Mouse (Mus musculus): ENCODE data around the gene Pno1. TPM values are rescaled to one million over a fixed set of nuclear protein-coding genes. Genes with fewer than 3 reads are reported as not detected.
A peak's percentile ranks its signal among the peaks of the same experiment; 100 is the strongest.

Gene Pno1
- polyA plus RNA-seq, 1 experiment from 2014 or later = 50.3 TPM

DNA sequence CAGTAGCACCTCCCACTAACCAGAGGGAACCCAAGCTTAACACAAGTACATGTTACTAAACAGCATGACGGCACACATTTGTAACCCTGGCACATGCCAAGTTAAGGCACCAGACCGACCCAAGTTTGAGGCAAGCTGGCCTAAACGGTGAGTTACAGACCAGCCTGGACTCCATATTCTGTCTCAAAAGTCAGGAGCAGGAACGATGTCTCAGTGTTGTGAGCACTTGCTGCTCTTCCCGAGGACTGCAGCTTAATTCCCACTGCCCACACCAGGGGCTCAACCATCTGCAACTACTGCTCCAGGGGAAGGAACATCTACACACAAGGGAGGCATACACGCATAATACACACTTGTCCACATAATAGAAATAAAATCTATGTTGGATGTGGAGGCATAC lies 8.9 kb downstream of the Pno1 start:
- Histone ChIP-seq H3K9ac (no peak overlapping the region), H3K4me1 (replicated peaks) (no peaks in the 10 kb centered on the region), H3K4me3 (no peak overlapping the region), H3K27me3 (no peaks in the 10 kb centered on the region), H3K27ac (no peak overlapping the region), H3K9me3 (no peaks in the 10 kb centered on the region), H3K4me2 (no peak overlapping the region), H3K36me3 (peaks cover 62% of the 10 kb centered on the region)
- peak; percentile 59 for ATAC-seq (ENCODE audit: low FRiP score)
- WGBS = 91% methylated on average over 6 of the region's 6 CpGs

DNA sequence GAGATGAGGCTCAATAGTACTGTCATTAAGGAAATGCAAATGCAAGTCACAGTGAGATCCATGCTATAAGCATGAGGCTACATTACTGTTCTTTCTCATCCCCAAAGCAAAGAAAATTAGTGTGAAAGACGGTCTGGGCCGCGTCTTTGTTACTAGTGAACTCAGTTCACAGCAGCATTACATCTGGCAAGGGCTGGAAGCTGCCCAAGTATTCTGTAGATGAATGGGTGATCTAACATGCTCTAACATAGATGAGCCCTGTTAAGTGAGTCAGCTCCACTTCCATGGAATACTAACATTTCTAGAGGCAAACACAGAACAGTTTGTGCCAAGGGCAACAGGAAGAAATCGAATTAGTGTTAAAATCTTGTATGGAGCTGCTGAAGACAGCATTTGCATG lies 10.4 kb downstream of the Pno1 start:
- H3K9ac ChIP-seq = no peak overlapping the region
- peaks cover 67% of the 10 kb centered on the region for H3K36me3 ChIP-seq
- H3K4me1 ChIP-seq (replicated peaks) = no peaks in the 10 kb centered on the region
- H3K9me3 ChIP-seq = no peaks in the 10 kb centered on the region
- H3K4me3 ChIP-seq = no peak overlapping the region
- no peak for ATAC-seq (ENCODE audit: low FRiP score)
- no peaks in the 10 kb centered on the region for H3K27me3 ChIP-seq
- H3K27ac ChIP-seq = no peak overlapping the region
- H3K4me2 ChIP-seq = no peak overlapping the region
- WGBS = 93% methylated on average over 4 of the region's 4 CpGs

DNA sequence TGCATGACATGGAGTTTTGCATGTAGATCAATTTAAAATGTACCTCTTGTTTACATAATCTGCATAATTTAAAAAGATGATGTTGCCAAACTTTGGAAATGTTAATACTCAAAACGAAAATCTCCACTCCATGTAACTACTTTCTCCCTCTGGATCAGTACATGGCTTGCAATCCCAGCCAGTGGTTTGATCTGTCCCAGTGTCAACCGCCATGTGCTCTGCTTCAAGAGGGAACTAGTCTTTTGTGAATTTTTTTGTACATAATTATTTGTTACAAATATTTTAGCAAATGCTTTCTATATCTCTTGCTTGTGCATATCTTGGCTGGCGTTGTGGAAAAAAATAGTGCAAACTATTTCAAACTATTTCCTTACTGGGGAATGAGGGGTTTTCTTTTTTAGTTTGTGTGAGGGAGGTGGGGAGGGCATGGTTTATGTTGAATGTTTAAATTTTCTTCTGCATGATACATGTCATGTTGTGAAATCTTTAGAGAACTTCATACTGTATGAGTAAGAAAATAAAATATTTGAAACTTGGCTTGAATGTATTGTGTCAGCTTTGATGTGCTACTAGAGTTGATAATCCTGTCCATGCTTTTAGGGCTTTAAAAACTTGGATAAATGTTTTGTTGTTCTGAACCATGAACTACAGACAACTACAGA lies 11.4 kb downstream of the Pno1 start:
- peaks cover 68% of the 10 kb centered on the region for H3K36me3 ChIP-seq

DNA sequence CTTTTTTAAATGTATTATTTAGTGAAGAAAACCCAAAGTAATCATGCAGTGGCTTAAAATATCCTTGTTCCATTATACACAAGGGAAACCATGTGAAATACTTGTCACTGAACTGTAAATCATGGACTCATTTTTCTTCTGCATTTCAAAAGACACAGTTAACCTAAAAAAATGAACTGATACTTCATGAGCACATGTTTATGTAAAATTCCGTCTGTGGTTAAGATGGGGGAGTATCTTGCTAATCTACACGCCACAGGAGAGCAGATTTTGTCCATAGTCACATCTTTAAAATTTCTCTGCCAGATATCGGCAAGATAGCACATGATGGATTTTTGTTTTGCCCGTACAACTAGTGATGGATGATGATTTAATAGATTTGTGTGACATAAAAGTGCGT lies 12.2 kb downstream of the Pno1 start:
- Histone ChIP-seq H3K36me3 (peaks cover 73% of the 10 kb centered on the region), H3K9me3 (no peaks in the 10 kb centered on the region), H3K27me3 (no peaks in the 10 kb centered on the region), H3K27ac (no peak overlapping the region), H3K4me1 (replicated peaks) (no peaks in the 10 kb centered on the region), H3K9ac (no peak overlapping the region), H3K4me2 (no peak overlapping the region), H3K4me3 (no peak overlapping the region)
- 93% methylated on average over 5 of the region's 5 CpGs for WGBS
- ATAC-seq (ENCODE audit: low FRiP score) = no peak

More for the DNA sequence above, 11.4 kb downstream of the Pno1 start:
- WGBS = 96% methylated on average over 3 of the region's 3 CpGs
- Histone ChIP-seq H3K4me1 (replicated peaks) (no peaks in the 10 kb centered on the region), H3K4me3 (no peak overlapping the region), H3K4me2 (no peak overlapping the region), H3K9ac (no peak overlapping the region), H3K9me3 (no peaks in the 10 kb centered on the region), H3K27me3 (no peaks in the 10 kb centered on the region), H3K27ac (no peak overlapping the region)
- ATAC-seq (ENCODE audit: low FRiP score) = no peak

DNA sequence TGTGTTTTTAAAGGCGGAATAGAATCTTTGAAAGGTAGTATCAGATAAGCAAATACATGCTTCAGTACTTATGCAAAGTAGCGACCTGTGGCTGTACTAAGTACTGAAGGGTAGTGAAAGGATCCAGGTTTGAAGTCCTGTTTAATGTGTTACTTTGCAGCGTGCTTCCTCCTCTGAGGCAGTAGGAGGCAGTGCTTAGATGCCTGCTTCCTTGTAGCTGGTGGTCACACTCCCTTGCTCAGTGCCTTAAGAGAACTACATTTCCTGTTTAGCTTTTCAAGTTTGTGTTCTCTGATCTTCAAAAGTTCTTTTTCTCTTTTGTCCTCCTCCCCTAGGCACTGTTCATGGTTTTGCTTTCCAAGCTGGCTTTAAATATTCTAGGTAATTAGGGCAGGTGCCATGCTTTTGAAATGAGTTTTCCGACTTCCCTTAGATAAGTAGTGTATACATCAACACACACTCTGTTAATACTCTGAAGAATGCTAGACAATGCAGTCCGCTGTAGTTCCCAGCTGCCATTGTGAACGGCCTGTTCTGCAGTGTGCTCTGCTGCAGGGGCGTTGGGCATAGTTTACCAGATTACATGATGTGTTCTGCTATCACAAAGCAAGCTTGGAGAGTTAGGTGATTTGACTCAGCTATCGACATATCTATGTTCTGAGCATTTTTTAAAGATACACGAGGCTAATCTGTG lies 19.1 kb downstream of the Pno1 start:
- no peak overlapping the region for H3K4me2 ChIP-seq
- no peak overlapping the region for H3K4me3 ChIP-seq
- no peaks in the 10 kb centered on the region for H3K27me3 ChIP-seq
- WGBS = 84% methylated on average over 9 of the region's 9 CpGs
- H3K36me3 ChIP-seq = peaks cover 31% of the 10 kb centered on the region
- H3K9me3 ChIP-seq = no peaks in the 10 kb centered on the region
- no peak overlapping the region for H3K9ac ChIP-seq
- ATAC-seq (ENCODE audit: low FRiP score) = no peak
- no peak overlapping the region; the same call in 1 of the 2 replicates for H3K27ac ChIP-seq
- no peaks in the 10 kb centered on the region for H3K4me1 ChIP-seq (replicated peaks)

DNA sequence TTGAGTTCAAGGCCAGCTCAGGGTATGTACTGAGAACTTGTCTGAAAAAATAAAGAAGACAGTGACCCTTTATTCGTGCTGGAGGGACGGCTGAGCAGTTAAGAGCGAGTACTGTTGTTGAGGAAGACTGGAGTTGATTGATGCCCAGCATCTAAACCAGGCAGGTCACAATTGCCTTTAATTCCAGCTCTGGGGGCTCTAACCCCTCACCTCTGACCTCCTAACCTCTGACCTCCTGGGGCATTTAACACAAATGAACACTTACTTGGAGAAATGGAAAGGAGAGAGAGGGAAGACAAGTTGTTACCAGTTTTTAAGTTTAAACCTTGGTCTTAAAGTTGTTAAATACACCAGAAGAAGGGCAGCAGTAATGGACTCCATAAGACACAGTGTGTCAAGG lies 22.6 kb downstream of the Pno1 start:
- Histone ChIP-seq H3K4me3 (no peak overlapping the region), H3K27ac (no peak overlapping the region), H3K4me2 (no peak overlapping the region), H3K27me3 (no peaks in the 10 kb centered on the region), H3K9ac (no peak overlapping the region), H3K4me1 (replicated peaks) (no peaks in the 10 kb centered on the region), H3K36me3 (no peaks in the 10 kb centered on the region), H3K9me3 (no peaks in the 10 kb centered on the region)
- ATAC-seq (ENCODE audit: low FRiP score) = no peak
- 39% methylated on average over 3 of the region's 3 CpGs for WGBS

DNA sequence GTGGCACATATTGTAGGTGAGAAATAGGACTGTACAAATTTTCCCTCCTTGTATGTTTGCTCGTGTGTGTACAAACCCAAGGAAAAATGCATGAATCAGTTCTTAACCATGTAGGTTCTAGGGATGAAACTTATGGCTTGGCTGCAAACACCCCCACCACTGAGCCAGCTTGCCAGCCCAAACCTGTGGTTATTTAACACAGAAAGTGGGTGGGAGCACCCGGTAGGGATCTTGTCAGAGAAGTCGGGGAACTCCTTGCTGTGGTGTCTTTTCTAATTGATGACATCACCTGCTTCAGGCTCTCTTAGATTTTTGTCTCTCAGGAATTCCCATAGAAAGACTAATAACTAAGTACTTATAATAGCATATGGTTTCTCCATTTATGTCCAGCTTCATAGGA lies 23.7 kb downstream of the Pno1 start:
- Histone ChIP-seq H3K9ac (no peak overlapping the region), H3K27me3 (no peaks in the 10 kb centered on the region), H3K27ac (no peak overlapping the region), H3K9me3 (no peaks in the 10 kb centered on the region), H3K4me1 (replicated peaks) (no peaks in the 10 kb centered on the region), H3K4me3 (no peak overlapping the region), H3K4me2 (no peak overlapping the region), H3K36me3 (peaks cover 5% of the 10 kb centered on the region; the same call in 1 of the 2 replicates)
- WGBS = 86% methylated on average over 3 of the region's 3 CpGs
- ATAC-seq (ENCODE audit: low FRiP score) = no peak

DNA sequence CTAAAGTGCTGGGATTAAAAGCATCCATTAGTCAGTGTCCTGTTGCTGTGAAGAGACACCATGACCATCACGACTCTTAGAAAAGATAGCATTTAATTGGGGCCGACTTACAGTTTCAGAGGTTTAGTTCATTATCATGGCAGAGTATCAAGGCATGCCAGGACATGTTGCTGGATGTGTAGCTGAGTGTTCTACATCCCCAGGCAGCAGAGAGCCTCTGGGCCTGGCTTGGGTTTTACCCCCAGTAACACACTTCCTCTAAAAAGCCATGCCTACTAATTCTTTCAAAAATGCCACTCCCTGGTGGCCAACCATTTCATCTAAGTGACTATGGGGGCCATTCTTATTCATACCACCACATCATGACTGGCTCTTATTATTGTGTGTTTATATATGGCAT lies 28.2 kb downstream of the Pno1 start:
- WGBS = 95% methylated on average over 2 of the region's 2 CpGs
- Histone ChIP-seq H3K9me3 (no peaks in the 10 kb centered on the region), H3K27me3 (no peaks in the 10 kb centered on the region), H3K4me3 (no peak overlapping the region), H3K4me2 (no peak overlapping the region), H3K4me1 (replicated peaks) (peaks cover 7% of the 10 kb centered on the region), H3K36me3 (peaks cover 5% of the 10 kb centered on the region; the same call in 1 of the 2 replicates), H3K9ac (no peak overlapping the region), H3K27ac (no peak overlapping the region)
- ATAC-seq (ENCODE audit: low FRiP score) = no peak

DNA sequence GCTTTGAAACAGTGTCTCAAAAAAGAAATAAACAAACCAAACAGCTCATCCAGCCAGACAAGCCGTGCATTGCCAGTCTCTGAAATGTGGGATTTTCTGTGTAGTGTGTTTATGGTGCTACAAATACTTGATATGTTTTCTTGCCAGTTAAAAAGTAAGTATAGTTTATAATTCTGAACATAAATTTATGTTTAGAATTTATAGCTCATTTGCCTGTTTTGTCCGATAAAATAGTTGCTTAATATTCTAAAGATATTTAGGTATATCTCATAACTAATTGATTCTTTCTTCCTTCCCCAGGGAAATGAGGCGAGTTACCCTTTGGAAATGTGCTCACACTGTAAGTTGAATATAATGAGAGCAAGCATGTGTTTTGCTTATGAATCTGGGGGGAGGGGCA lies 29.6 kb downstream of the Pno1 start, which contains the start of gene Wdr92:
Gene Wdr92 (plus strand): TSS at position 301 of the 400 bp plus-strand sequence.
- Histone ChIP-seq H3K9me3 (no peaks in the 10 kb centered on the region), H3K36me3 (peaks cover 5% of the 10 kb centered on the region; the same call in 1 of the 2 replicates), H3K4me3 (no peak within 1 kb of the TSS), H3K4me2 (no peak within 1 kb of the TSS), H3K27me3 (no peaks in the 10 kb centered on the region), H3K27ac (no peak within 1 kb of the TSS), H3K4me1 (replicated peaks) (peaks cover 7% of the 10 kb centered on the region), H3K9ac (no peak within 1 kb of the TSS)
- WGBS = 74% methylated on average over 3 of the region's 3 CpGs
- ATAC-seq (ENCODE audit: low FRiP score) = no peak

DNA sequence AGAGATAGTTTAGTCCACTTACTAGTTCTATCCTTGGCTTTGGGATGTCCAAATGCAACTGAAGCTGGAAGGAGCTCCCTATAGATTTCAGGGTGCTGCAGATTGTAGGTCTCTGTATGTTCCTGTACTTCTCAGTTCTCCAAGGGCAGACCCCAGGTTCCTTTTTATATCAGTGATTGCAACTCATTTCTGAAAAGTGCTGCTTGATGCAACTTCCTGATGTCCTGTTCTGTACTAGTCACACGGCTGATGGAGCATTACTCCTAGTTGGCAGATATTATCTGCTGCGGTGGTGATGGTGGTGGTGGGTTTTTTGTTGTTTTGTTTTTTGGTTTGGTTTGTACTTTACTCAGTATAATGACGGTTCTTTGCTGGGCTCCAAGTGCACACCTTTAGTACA lies 30.6 kb downstream of the Pno1 start:
- no peak overlapping the region for H3K27ac ChIP-seq
- no peaks in the 10 kb centered on the region for H3K27me3 ChIP-seq
- WGBS = 91% methylated on average over 3 of the region's 3 CpGs
- H3K4me3 ChIP-seq = no peak overlapping the region
- peaks cover 7% of the 10 kb centered on the region for H3K4me1 ChIP-seq (replicated peaks)
- no peak overlapping the region for H3K9ac ChIP-seq
- H3K4me2 ChIP-seq = no peak overlapping the region
- no peak for ATAC-seq (ENCODE audit: low FRiP score)
- H3K36me3 ChIP-seq = peaks cover 5% of the 10 kb centered on the region; the same call in 1 of the 2 replicates
- H3K9me3 ChIP-seq = no peaks in the 10 kb centered on the region

DNA sequence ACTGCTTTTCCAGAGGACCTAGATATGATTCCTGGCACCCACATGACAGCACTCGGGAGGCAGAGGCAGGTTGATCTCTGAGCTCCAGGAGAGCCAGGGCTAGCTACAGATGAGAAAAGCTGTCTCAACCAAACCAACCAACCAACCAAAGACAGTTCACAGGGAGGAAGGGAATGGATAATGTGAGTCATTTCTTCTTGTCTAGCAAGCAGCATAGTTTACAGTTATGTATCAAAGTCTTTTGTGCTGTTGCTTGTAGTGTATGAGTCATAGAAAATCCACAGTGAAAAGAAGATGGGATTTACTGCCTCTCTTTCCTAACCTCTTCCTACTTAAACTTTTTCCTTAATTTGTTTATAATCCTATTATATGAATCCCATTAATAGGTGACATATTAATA lies 34.7 kb downstream of the Pno1 start:
- Histone ChIP-seq H3K27me3 (no peaks in the 10 kb centered on the region), H3K4me3 (no peak overlapping the region), H3K36me3 (peaks cover 5% of the 10 kb centered on the region; the same call in 1 of the 2 replicates), H3K9me3 (peaks cover 3% of the 10 kb centered on the region; the same call in 1 of the 2 replicates), H3K27ac (no peak overlapping the region), H3K4me2 (no peak overlapping the region), H3K9ac (no peak overlapping the region), H3K4me1 (replicated peaks) (peaks cover 6% of the 10 kb centered on the region)
- WGBS = 95% methylated on average over 1 of the region's 1 CpGs
- no peak for ATAC-seq (ENCODE audit: low FRiP score)

DNA sequence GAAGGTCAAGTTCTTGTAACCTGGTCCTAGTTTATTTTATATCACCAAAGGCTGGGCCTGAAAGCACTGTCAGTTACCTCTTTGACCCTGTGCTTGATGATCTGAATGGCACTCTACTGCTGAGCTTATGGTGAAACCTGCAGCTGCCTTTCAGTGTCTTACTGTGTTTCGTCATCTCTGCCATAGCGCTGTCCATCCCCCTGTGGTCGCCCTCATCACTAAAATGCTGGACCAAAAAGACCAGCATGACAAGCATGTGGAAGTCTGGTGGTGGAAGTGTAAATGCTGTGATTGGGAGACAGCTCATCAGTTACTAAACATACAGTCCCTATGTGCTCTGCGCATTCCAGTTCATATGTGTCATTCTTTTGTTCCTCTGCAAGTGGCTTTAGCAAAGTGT lies 39.1 kb downstream of the Pno1 start:
- no peak overlapping the region for H3K27ac ChIP-seq
- WGBS = 94% methylated on average over 4 of the region's 4 CpGs
- H3K4me2 ChIP-seq = no peak overlapping the region
- peaks cover 5% of the 10 kb centered on the region; the same call in 1 of the 2 replicates for H3K36me3 ChIP-seq
- H3K9me3 ChIP-seq = peaks cover 3% of the 10 kb centered on the region; the same call in 1 of the 2 replicates
- ATAC-seq (ENCODE audit: low FRiP score) = no peak
- peaks cover 20% of the 10 kb centered on the region for H3K4me1 ChIP-seq (replicated peaks)
- no peak overlapping the region for H3K9ac ChIP-seq
- H3K27me3 ChIP-seq = no peaks in the 10 kb centered on the region
- no peak overlapping the region for H3K4me3 ChIP-seq
